Mouse (Mus musculus) lung, adult 2 months (tissue): ENCODE results near the gene Zfp106.

Source experiments
- CTCF ChIP-seq: fragments of 200-500 bp; IDR thresholded peaks from 2 replicates; pipeline ENCODE4 v1.5.1; 2011; ENCODE audit warnings: mild to moderate bottlenecking, low read length, control low read depth; ENCODE audit not compliant: insufficient read depth
- POLR2A ChIP-seq: fragments of 200-500 bp; IDR thresholded peaks from 2 replicates; pipeline ENCODE4 v1.6.1; 2011; ENCODE audit warnings: low read depth, mild to moderate bottlenecking, control low read depth, low read length, borderline replicate concordance; ENCODE audit errors: extremely low read depth

- no peak for TF ChIP-seq POLR2A
- TF ChIP-seq CTCF = no peak
These were observed 93.9 kb downstream of the Zfp106 start for GRCm38 (mm10) chr2:120469715-120470114.
